Comparison of ENCODE assay signal across 11 mouse cellular contexts in the genomic region with DNA sequence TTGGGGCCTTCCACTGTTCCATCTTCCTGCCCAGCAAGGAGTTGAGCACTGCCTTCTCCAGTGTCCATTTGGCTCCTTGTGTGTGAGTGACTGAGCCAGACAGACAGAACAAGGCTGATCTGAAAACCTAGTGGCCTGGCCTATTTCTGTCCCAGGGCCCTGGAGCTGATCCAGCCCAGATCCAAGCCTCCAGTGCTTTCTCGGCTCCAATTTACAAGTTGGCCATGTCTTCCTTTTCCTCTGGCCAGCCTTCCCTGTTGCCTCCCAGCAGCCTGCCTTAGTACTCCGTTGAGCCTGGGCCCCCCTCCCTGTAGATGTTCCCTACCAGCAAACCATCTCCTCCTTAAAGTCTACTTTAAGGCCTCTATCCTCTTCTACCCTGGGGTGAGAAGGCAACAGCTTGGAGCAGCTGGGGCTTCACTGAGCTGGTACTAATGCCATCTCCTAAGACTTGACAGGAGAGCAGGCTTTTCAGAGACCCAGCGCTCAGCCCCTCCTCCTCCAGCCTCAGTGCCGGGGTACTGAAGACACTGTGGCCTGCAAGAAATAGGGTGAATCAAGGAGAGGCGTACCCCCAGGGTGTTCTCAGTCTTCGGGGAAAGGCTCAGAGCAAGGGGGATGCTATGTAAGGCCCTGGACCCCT.
DNase-seq lines count a peak whose midpoint lies in the region; ATAC-seq and TF ChIP-seq lines count a peak whose summit lies in the region.
"Had no signal": no experiment of that assay in that cellular context is flagged by ENCODE, and none has a peak within 500 bp of the region (broad histone marks: within the 10 kb centered on the region; RNA-seq: fewer than 3 reads in every experiment).

No protein-coding gene starts in this region.

- H3K27me3 ChIP-seq in hindbrain, embryonic 15.5 days, result peaks cover 13% of the 10 kb centered on the region; the same call in 1 of the 2 replicates
- peaks cover 66% of the 10 kb centered on the region for H3K27me3 ChIP-seq in hindbrain, embryonic 12.5 days
- H3K27me3 ChIP-seq in midbrain, postnatal 0 days (ENCODE audit: insufficient read depth, low read length), result peaks cover 15% of the 10 kb centered on the region; the same call in 1 of the 2 replicates
- peaks cover 100% of the 10 kb centered on the region for H3K27me3 ChIP-seq in midbrain, embryonic 10.5 days (ENCODE audit: low read depth, poor library complexity, severe bottlenecking)

- no peaks in the 10 kb centered on the region for H3K36me3 ChIP-seq in hindbrain, embryonic 15.5 days
- no peaks in the 10 kb centered on the region for H3K36me3 ChIP-seq in hindbrain, embryonic 12.5 days
- no peaks in the 10 kb centered on the region for H3K36me3 ChIP-seq in midbrain, postnatal 0 days (ENCODE audit: insufficient read depth, low read length)
- H3K36me3 ChIP-seq in midbrain, embryonic 10.5 days, result no peaks in the 10 kb centered on the region
- H3K36me3 ChIP-seq: midbrain, embryonic 13.5 days had no signal

- TF ChIP-seq CTCF in midbrain, postnatal 0 days (IDR thresholded peaks at IDR 0.05), result no peak

- H3K4me1 ChIP-seq in hindbrain, embryonic 15.5 days (replicated peaks), result no peaks in the 10 kb centered on the region
- no peaks in the 10 kb centered on the region for H3K4me1 ChIP-seq in hindbrain, embryonic 12.5 days
- H3K4me1 ChIP-seq in midbrain, postnatal 0 days (ENCODE audit: insufficient read depth, low read length), result no peaks in the 10 kb centered on the region
- H3K4me1 ChIP-seq in midbrain, embryonic 10.5 days, result peaks cover 5% of the 10 kb centered on the region; the same call in 1 of the 2 replicates
- H3K4me1 ChIP-seq: midbrain, embryonic 13.5 days had no signal

- DNase-seq in midbrain, postnatal 0 days (ENCODE audit: low spot score), result peak; percentile 54
- no peak for DNase-seq in midbrain, embryonic 10.5 days (ENCODE audit: low spot score)
- DNase-seq in cerebellum, postnatal 36 days, result peak; percentile 68 to 72
- peak; percentile 54 for DNase-seq in heart, postnatal 4 days
- DNase-seq in embryo, embryonic 10.5 days (ENCODE audit: low spot score), result no peak

- no peak overlapping the region for H3K9ac ChIP-seq in hindbrain, embryonic 15.5 days
- no peak overlapping the region for H3K9ac ChIP-seq in hindbrain, embryonic 12.5 days
- H3K9ac ChIP-seq in midbrain, postnatal 0 days (replicated peaks; ENCODE audit: low read length, poor library complexity, severe bottlenecking), result no peak overlapping the region
- H3K9ac ChIP-seq: midbrain, embryonic 13.5 days had no signal

- peak; percentile 38; the same call in 1 of the 2 replicates for ATAC-seq in hindbrain, embryonic 15.5 days (ENCODE audit: low FRiP score, low read depth)
- ATAC-seq in hindbrain, embryonic 12.5 days (ENCODE audit: low FRiP score), result no peak
- no peak; the same call in 1 of the 2 replicates for ATAC-seq in midbrain, postnatal 0 days (ENCODE audit: low FRiP score)
- ATAC-seq in megakaryocyte-erythroid progenitor cell, adult 5-6 weeks (replicated peaks; ENCODE audit: low FRiP score, low TSS enrichment, poor library complexity, severe bottlenecking), result no peak
- ATAC-seq: midbrain, embryonic 13.5 days had no signal

- H3K4me3 ChIP-seq in hindbrain, embryonic 15.5 days, result no peak overlapping the region
- H3K4me3 ChIP-seq in hindbrain, embryonic 12.5 days, result no peak overlapping the region
- H3K4me3 ChIP-seq in midbrain, postnatal 0 days (ENCODE audit: low read depth, low read length), result no peak overlapping the region
- H3K4me3 ChIP-seq in midbrain, embryonic 10.5 days, result no peak overlapping the region
- H3K4me3 ChIP-seq: layer of hippocampus, adult 2 months; midbrain, embryonic 13.5 days had no signal

- no peaks in the 10 kb centered on the region for H3K9me3 ChIP-seq in hindbrain, embryonic 15.5 days
- H3K9me3 ChIP-seq in hindbrain, embryonic 12.5 days (replicated peaks), result no peaks in the 10 kb centered on the region
- no peaks in the 10 kb centered on the region for H3K9me3 ChIP-seq in midbrain, postnatal 0 days (ENCODE audit: low read length)
- no peaks in the 10 kb centered on the region for H3K9me3 ChIP-seq in midbrain, embryonic 10.5 days (replicated peaks)
- H3K9me3 ChIP-seq: midbrain, embryonic 13.5 days had no signal

- no peak overlapping the region for H3K27ac ChIP-seq in hindbrain, embryonic 15.5 days (replicated peaks)
- no peak overlapping the region for H3K27ac ChIP-seq in hindbrain, embryonic 12.5 days
- no peak overlapping the region for H3K27ac ChIP-seq in midbrain, postnatal 0 days (ENCODE audit: low read depth, low read length)
- no peak overlapping the region for H3K27ac ChIP-seq in midbrain, embryonic 10.5 days (replicated peaks)
- H3K27ac ChIP-seq: layer of hippocampus, adult 2 months; midbrain, embryonic 13.5 days had no signal

- 72% methylated on average over 6 of the region's 6 CpGs for WGBS in hindbrain, embryonic 15.5 days
- WGBS in hindbrain, embryonic 12.5 days, result 83% methylated on average over 6 of the region's 6 CpGs
- WGBS in midbrain, postnatal 0 days, result 79% methylated on average over 6 of the region's 6 CpGs
- 81% methylated on average over 6 of the region's 6 CpGs for WGBS in midbrain, embryonic 10.5 days

- no peak overlapping the region for H3K4me2 ChIP-seq in hindbrain, embryonic 15.5 days
- H3K4me2 ChIP-seq in hindbrain, embryonic 12.5 days (replicated peaks), result no peak overlapping the region
- no peak overlapping the region for H3K4me2 ChIP-seq in midbrain, postnatal 0 days (ENCODE audit: low read depth, low read length, poor library complexity, severe bottlenecking)
- H3K4me2 ChIP-seq: liver, embryonic 11.5 days; midbrain, embryonic 13.5 days had no signal

Comparison
In these comparisons a context has a peak if more than half of its experiments do, and no peak if none do; other contexts are left out.
1. DNase-seq: peak in midbrain, postnatal 0 days (single experiment), cerebellum, postnatal 36 days (2 of 2) and heart, postnatal 4 days (single experiment); none in midbrain, embryonic 10.5 days (single experiment) and embryo, embryonic 10.5 days (single experiment).